Mouse (Mus musculus) C2C12 (cell line): ENCODE results near the gene Tial1.

Experiments
- CTCF ChIP-seq: IDR thresholded peaks from one replicate; pipeline ENCODE4 v1.5.1; 2011; ENCODE audit not compliant: control insufficient read depth, insufficient read depth, insufficient read length
- MYOD1 ChIP-seq: IDR thresholded peaks from one replicate; pipeline ENCODE4 v1.6.1; 2011; ENCODE audit warnings: low read depth; ENCODE audit not compliant: control insufficient read depth, insufficient read length

DNA sequence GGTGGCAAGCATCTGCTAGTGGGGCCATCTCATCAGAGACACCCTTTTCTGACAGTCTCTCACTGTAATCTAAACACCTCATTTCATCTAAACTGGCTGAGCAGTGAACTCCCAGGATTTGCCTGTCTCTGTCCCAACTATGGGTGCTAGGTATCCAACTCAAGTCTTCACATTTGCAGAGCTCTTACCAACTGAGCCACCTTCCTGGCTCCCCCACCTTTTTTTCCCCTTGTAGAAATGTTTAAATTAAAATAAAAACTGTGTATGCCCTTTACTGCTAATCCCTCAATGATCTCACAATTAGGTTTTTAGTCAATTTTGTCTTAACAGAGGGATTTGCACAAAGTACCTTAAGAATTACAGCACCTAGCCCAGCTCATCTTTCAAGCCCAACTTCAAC, 23.4 kb downstream of the Tial1 start:
- TF ChIP-seq CTCF (no peak), MYOD1 (no peak)
